Mouse (Mus musculus) heart, adult 18-20 months (tissue): ENCODE measurements at regions not wholly inside any gene's neighbourhood (a gene's known extent, or its start where the extent isn't known, plus 50 kb on each side); places are given as distances from the start of the nearest gene placed in this dataset.

ENCODE experiments used
- DNase-seq, 2 experiments: peaks; one replicate each; pipeline ENCODE4 v3.0.0; 2021 to 2022; ENCODE audit warnings: mixed read lengths in 1 of 2

GRCm38 (mm10) chr4:30776816-30777442 lies 1187.0 kb upstream of the Map3k7 start:
- DNase-seq = no peak

- DNase-seq = no peak
Observed at GRCm38 (mm10) chr4:30781649-30782048, 1182.2 kb upstream of the Map3k7 start.

- DNase-seq = no peak
Observed at GRCm38 (mm10) chr4:30789976-30790657, 1173.8 kb upstream of the Map3k7 start.

GRCm38 (mm10) chr4:30809798-30810197 lies 1154.1 kb upstream of the Map3k7 start:
- peak; percentile 29 to 55 for DNase-seq

GRCm38 (mm10) chr4:30855361-30856056 lies 1108.4 kb upstream of the Map3k7 start:
- no peak for DNase-seq

- peak in 1 of 2 experiments; percentile 2 for DNase-seq
Observed at GRCm38 (mm10) chr4:30904966-30905365, 1058.9 kb upstream of the Map3k7 start.

- DNase-seq = no peak
Observed at GRCm38 (mm10) chr4:30922944-30923343, 1041.0 kb upstream of the Map3k7 start.

GRCm38 (mm10) chr4:30932358-30932757 lies 1031.5 kb upstream of the Map3k7 start:
- no peak for DNase-seq

- DNase-seq = no peak
Observed at GRCm38 (mm10) chr4:30933030-30933987, 1030.6 kb upstream of the Map3k7 start.

- no peak for DNase-seq
Observed at GRCm38 (mm10) chr4:30983611-30984010, 980.3 kb upstream of the Map3k7 start.

- DNase-seq = no peak
Observed at GRCm38 (mm10) chr4:31012006-31012405, 951.9 kb upstream of the Map3k7 start.

GRCm38 (mm10) chr4:31052077-31052677 lies 911.7 kb upstream of the Map3k7 start:
- no peak for DNase-seq

- no peak for DNase-seq
Observed at GRCm38 (mm10) chr4:31076236-31076635, 887.7 kb upstream of the Map3k7 start.

- DNase-seq = no peak
Observed at GRCm38 (mm10) chr4:31121586-31121985, 842.3 kb upstream of the Map3k7 start.

- DNase-seq = no peak
Observed at GRCm38 (mm10) chr4:31143166-31143565, 820.7 kb upstream of the Map3k7 start.

GRCm38 (mm10) chr4:31167431-31167830 lies 796.5 kb upstream of the Map3k7 start:
- DNase-seq = no peak

GRCm38 (mm10) chr4:31168357-31168756 lies 795.5 kb upstream of the Map3k7 start:
- DNase-seq = no peak

GRCm38 (mm10) chr4:31171190-31171589 lies 792.7 kb upstream of the Map3k7 start:
- DNase-seq = no peak

GRCm38 (mm10) chr4:31197852-31198251 lies 766.0 kb upstream of the Map3k7 start:
- no peak for DNase-seq

- DNase-seq = no peak
Observed at GRCm38 (mm10) chr4:31203286-31203685, 760.6 kb upstream of the Map3k7 start.

- DNase-seq = no peak
Observed at GRCm38 (mm10) chr4:31205332-31205970, 758.4 kb upstream of the Map3k7 start.
